Mouse (Mus musculus): Measurements from ENCODE around the gene Pdzd2. TPM values are rescaled to one million over a fixed set of nuclear protein-coding genes. Genes with fewer than 3 reads are reported as not detected.
A peak's percentile ranks its signal among the peaks of the same experiment; 100 is the strongest.

The Pdzd2 gene
- polyA plus RNA-seq, 1 experiment from 2014 or later: 33.2 TPM

DNA sequence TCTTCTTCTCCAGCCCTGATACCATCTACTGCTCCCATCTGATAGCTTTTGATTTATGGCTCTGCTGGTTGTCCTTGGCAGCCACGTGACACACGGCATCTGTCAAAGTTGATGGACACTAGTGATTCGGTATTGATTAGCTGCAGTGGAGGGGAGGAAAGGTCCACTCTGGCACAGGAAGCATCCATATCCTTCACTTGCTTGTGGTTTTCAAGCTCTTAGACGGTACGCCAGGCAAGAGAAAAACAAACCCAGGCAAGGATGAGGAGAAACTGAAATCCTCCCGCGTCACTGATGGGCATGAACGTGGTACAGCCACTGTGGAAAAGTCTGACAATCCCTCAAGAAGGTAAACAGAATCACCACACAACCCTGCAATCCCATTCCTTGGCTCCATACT, 113.6 kb downstream of the Pdzd2 start:
- 55% methylated on average over 8 of the region's 8 CpGs for WGBS
- Histone ChIP-seq H3K4me3 (ENCODE audit: low read length) (no peak overlapping the region), H3K36me3 (ENCODE audit: control insufficient read depth, insufficient read depth, low read length) (no peaks in the 10 kb centered on the region), H3K9me3 (ENCODE audit: control insufficient read depth, low read length) (peaks cover 4% of the 10 kb centered on the region; the same call in 1 of the 2 replicates), H3K4me2 (ENCODE audit: low read depth, low read length) (no peak overlapping the region), H3K27me3 (ENCODE audit: control insufficient read depth, insufficient read depth, low read depth, low read length) (no peaks in the 10 kb centered on the region), H3K9ac (ENCODE audit: low read length) (no peak overlapping the region), H3K27ac (ENCODE audit: low read length) (no peak overlapping the region), H3K4me1 (replicated peaks; ENCODE audit: control insufficient read depth, insufficient read depth, low read length) (no peaks in the 10 kb centered on the region)
- ATAC-seq (ENCODE audit: low read depth): no peak

GRCm38 (mm10) chr15:12625524-12625923, 114.2 kb downstream of the Pdzd2 start:
- H3K9ac ChIP-seq (ENCODE audit: low read length): no peak overlapping the region
- no peak overlapping the region for H3K4me2 ChIP-seq (ENCODE audit: low read depth, low read length)
- no peak overlapping the region for H3K4me3 ChIP-seq (ENCODE audit: low read length)
- WGBS: 58% methylated on average over 6 of the region's 6 CpGs
- H3K27ac ChIP-seq (ENCODE audit: low read length): no peak overlapping the region
- H3K4me1 ChIP-seq (replicated peaks; ENCODE audit: control insufficient read depth, insufficient read depth, low read length): no peaks in the 10 kb centered on the region
- no peak for ATAC-seq (ENCODE audit: low read depth)
- H3K36me3 ChIP-seq (ENCODE audit: control insufficient read depth, insufficient read depth, low read length): no peaks in the 10 kb centered on the region
- H3K9me3 ChIP-seq (ENCODE audit: control insufficient read depth, low read length): peaks cover 4% of the 10 kb centered on the region; the same call in 1 of the 2 replicates
- H3K27me3 ChIP-seq (ENCODE audit: control insufficient read depth, insufficient read depth, low read depth, low read length): no peaks in the 10 kb centered on the region

GRCm38 (mm10) chr15:12623521-12623920, 116.2 kb downstream of the Pdzd2 start:
- Histone ChIP-seq H3K4me2 (ENCODE audit: low read depth, low read length) (no peak overlapping the region), H3K9me3 (ENCODE audit: control insufficient read depth, low read length) (peaks cover 4% of the 10 kb centered on the region; the same call in 1 of the 2 replicates), H3K27me3 (ENCODE audit: control insufficient read depth, insufficient read depth, low read depth, low read length) (no peaks in the 10 kb centered on the region), H3K9ac (ENCODE audit: low read length) (no peak overlapping the region), H3K36me3 (ENCODE audit: control insufficient read depth, insufficient read depth, low read length) (no peaks in the 10 kb centered on the region), H3K4me3 (ENCODE audit: low read length) (no peak overlapping the region), H3K4me1 (replicated peaks; ENCODE audit: control insufficient read depth, insufficient read depth, low read length) (peaks cover 2% of the 10 kb centered on the region; the same call in 1 of the 2 replicates), H3K27ac (ENCODE audit: low read length) (no peak overlapping the region)
- WGBS: 90% methylated on average over 4 of the region's 4 CpGs
- ATAC-seq (ENCODE audit: low read depth): no peak

DNA sequence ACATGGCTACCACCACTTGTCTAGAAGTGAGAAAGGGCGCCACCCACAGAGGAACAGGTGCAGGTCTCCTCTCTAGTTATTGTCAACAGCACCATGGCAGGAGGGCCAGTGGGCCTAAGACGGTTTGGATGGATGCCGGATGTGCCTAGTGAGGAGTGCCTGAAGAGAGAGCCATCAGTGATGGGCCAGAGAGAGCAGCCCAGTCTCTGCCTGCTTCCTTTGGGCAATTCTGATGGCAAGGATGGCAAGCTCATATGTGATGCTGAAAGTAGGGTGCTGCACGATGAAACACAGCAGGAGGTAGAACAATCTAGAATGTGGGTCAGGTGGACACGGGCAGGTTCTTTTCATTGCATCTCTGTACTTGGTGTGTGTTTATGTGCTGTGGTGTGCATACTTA, 117.0 kb downstream of the Pdzd2 start:
- Histone ChIP-seq H3K4me2 (ENCODE audit: low read depth, low read length) (no peak overlapping the region), H3K27me3 (ENCODE audit: control insufficient read depth, insufficient read depth, low read depth, low read length) (no peaks in the 10 kb centered on the region), H3K36me3 (ENCODE audit: control insufficient read depth, insufficient read depth, low read length) (no peaks in the 10 kb centered on the region), H3K4me3 (ENCODE audit: low read length) (no peak overlapping the region), H3K27ac (ENCODE audit: low read length) (no peak overlapping the region), H3K4me1 (replicated peaks; ENCODE audit: control insufficient read depth, insufficient read depth, low read length) (peaks cover 2% of the 10 kb centered on the region; the same call in 1 of the 2 replicates), H3K9me3 (ENCODE audit: control insufficient read depth, low read length) (peaks cover 4% of the 10 kb centered on the region; the same call in 1 of the 2 replicates), H3K9ac (ENCODE audit: low read length) (no peak overlapping the region)
- no peak for ATAC-seq (ENCODE audit: low read depth)
- WGBS: 88% methylated on average over 5 of the region's 5 CpGs

- H3K36me3 ChIP-seq (ENCODE audit: control insufficient read depth, insufficient read depth, low read length): no peaks in the 10 kb centered on the region
- no peak overlapping the region for H3K4me3 ChIP-seq (ENCODE audit: low read length)
- 0 out of 2 replicates have a peak, but pooled peaks have one; percentile 8 for ATAC-seq (ENCODE audit: low read depth)
- no peak overlapping the region for H3K4me2 ChIP-seq (ENCODE audit: low read depth, low read length)
- no peak overlapping the region for H3K27ac ChIP-seq (ENCODE audit: low read length)
- WGBS: 41% methylated on average over 7 of the region's 7 CpGs
- H3K27me3 ChIP-seq (ENCODE audit: control insufficient read depth, insufficient read depth, low read depth, low read length): no peaks in the 10 kb centered on the region
- peaks cover 7% of the 10 kb centered on the region for H3K4me1 ChIP-seq (replicated peaks; ENCODE audit: control insufficient read depth, insufficient read depth, low read length)
- no peak overlapping the region for H3K9ac ChIP-seq (ENCODE audit: low read length)
- H3K9me3 ChIP-seq (ENCODE audit: control insufficient read depth, low read length): peaks cover 4% of the 10 kb centered on the region; the same call in 1 of the 2 replicates
These were observed 117.6 kb downstream of the Pdzd2 start for GRCm38 (mm10) chr15:12622093-12622643.

- no peak for ATAC-seq (ENCODE audit: low read depth)
- no peak overlapping the region for H3K4me3 ChIP-seq (ENCODE audit: low read length)
- WGBS: 52% methylated on average over 8 of the region's 8 CpGs
- no peak overlapping the region; the same call in 1 of the 2 replicates for H3K27ac ChIP-seq (ENCODE audit: low read length)
- no peaks in the 10 kb centered on the region for H3K36me3 ChIP-seq (ENCODE audit: control insufficient read depth, insufficient read depth, low read length)
- H3K4me2 ChIP-seq (ENCODE audit: low read depth, low read length): no peak overlapping the region
- peaks cover 4% of the 10 kb centered on the region; the same call in 1 of the 2 replicates for H3K9me3 ChIP-seq (ENCODE audit: control insufficient read depth, low read length)
- H3K27me3 ChIP-seq (ENCODE audit: control insufficient read depth, insufficient read depth, low read depth, low read length): no peaks in the 10 kb centered on the region
- H3K4me1 ChIP-seq (replicated peaks; ENCODE audit: control insufficient read depth, insufficient read depth, low read length): peaks cover 9% of the 10 kb centered on the region
- no peak overlapping the region for H3K9ac ChIP-seq (ENCODE audit: low read length)
These were observed 120.5 kb downstream of the Pdzd2 start for GRCm38 (mm10) chr15:12619273-12619672.

DNA sequence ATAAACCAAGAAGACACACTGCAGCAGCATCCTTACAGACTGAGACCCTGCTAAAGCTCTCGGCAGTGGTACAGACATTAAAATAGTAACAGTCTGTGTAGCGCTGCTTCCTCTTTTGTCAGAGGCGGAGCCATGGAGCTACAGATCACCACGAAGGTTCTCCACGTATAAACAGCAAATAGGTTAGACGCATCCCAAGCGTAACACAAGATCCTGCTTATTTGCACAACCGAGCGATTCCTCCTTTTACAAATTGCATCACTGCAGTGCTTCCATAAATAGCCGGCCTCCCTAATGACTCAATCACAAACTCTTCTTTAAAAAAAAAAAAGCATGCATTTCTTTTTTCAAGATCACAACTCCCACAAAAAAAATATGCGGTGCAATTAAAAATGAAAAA, 122.1 kb downstream of the Pdzd2 start:
- no peak overlapping the region for H3K4me2 ChIP-seq (ENCODE audit: low read depth, low read length)
- ATAC-seq (ENCODE audit: low read depth): peak; percentile 5; the same call in 1 of the 2 replicates
- H3K4me1 ChIP-seq (replicated peaks; ENCODE audit: control insufficient read depth, insufficient read depth, low read length): peaks cover 11% of the 10 kb centered on the region
- WGBS: 61% methylated on average over 11 of the region's 11 CpGs
- no peak overlapping the region for H3K9ac ChIP-seq (ENCODE audit: low read length)
- H3K27me3 ChIP-seq (ENCODE audit: control insufficient read depth, insufficient read depth, low read depth, low read length): no peaks in the 10 kb centered on the region
- no peak overlapping the region for H3K27ac ChIP-seq (ENCODE audit: low read length)
- no peaks in the 10 kb centered on the region for H3K9me3 ChIP-seq (ENCODE audit: control insufficient read depth, low read length)
- H3K36me3 ChIP-seq (ENCODE audit: control insufficient read depth, insufficient read depth, low read length): no peaks in the 10 kb centered on the region
- H3K4me3 ChIP-seq (ENCODE audit: low read length): no peak overlapping the region

DNA sequence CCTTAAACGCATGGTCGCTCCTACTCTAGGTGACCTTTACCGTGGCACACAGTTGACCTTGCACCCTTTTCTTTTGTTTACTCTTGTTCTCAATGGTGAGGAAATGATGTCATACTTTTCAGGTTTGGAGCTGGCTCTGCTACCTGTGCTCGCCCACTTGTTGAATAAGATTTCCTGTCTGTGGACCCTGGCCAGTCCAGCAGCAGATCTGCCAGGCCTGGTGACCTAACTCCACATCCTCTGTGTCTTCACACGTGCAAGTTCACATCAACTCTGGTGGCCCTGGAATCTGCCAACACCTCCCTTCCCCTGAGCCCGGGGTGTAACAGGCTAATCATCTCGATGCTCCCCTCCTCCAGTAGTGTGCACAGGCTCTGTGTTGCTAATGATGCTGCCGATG, 122.5 kb downstream of the Pdzd2 start:
- H3K36me3 ChIP-seq (ENCODE audit: control insufficient read depth, insufficient read depth, low read length): no peaks in the 10 kb centered on the region
- H3K27ac ChIP-seq (ENCODE audit: low read length): no peak overlapping the region
- no peak overlapping the region for H3K9ac ChIP-seq (ENCODE audit: low read length)
- no peak overlapping the region for H3K4me3 ChIP-seq (ENCODE audit: low read length)
- H3K4me1 ChIP-seq (replicated peaks; ENCODE audit: control insufficient read depth, insufficient read depth, low read length): peaks cover 11% of the 10 kb centered on the region
- no peaks in the 10 kb centered on the region for H3K27me3 ChIP-seq (ENCODE audit: control insufficient read depth, insufficient read depth, low read depth, low read length)
- peak; percentile 9; the same call in 1 of the 2 replicates for ATAC-seq (ENCODE audit: low read depth)
- H3K4me2 ChIP-seq (ENCODE audit: low read depth, low read length): no peak overlapping the region
- 26% methylated on average over 8 of the region's 8 CpGs for WGBS
- H3K9me3 ChIP-seq (ENCODE audit: control insufficient read depth, low read length): no peaks in the 10 kb centered on the region

DNA sequence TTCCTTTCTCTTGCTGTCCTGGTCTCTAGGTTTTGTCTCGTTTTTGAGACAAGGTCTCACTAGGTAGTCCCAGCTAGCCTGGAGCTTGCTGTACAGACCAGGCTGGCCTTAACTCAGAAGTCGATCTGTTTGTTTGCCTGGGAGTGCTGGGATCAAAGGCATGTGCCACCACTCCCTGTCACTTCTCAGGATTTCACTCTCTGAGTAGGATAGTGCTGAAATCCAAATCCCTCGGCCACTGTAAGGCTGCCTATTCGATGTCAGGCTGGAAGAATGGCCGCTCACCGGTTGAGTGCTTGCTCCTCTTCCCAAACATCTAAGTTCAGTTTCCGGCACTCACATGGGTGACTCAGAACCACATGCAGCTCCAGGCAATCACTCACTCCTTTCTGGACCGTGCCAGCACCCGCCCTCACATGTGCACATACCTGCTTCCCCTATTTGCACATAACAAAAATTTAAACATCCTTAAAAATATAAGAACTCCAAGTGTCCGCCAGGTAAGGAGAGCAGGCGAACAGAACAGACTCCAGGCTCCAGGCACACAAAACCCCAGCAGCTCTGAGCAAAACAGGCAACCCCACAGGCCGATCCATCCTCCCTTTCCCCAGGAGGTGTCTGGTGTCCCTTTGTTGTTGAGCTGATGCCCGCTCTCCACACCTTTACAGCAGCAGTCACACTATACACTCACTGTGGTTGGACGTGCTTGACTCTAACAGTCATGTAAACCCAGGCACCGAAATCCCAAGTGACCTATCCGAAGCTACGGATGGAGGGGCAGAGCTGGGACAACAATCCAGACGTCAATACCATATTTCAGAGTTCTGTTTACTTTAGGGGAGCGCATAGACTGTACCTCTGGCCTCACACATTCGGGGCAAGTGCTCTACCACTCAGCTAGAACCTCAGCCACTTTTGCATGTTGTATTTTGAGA, 124.5 kb downstream of the Pdzd2 start:
- Histone ChIP-seq H3K27ac (ENCODE audit: low read length) (no peak overlapping the region), H3K36me3 (ENCODE audit: control insufficient read depth, insufficient read depth, low read length) (no peaks in the 10 kb centered on the region), H3K9ac (ENCODE audit: low read length) (no peak overlapping the region), H3K4me1 (replicated peaks; ENCODE audit: control insufficient read depth, insufficient read depth, low read length) (peaks cover 11% of the 10 kb centered on the region), H3K9me3 (ENCODE audit: control insufficient read depth, low read length) (no peaks in the 10 kb centered on the region), H3K27me3 (ENCODE audit: control insufficient read depth, insufficient read depth, low read depth, low read length) (no peaks in the 10 kb centered on the region), H3K4me2 (ENCODE audit: low read depth, low read length) (no peak overlapping the region), H3K4me3 (ENCODE audit: low read length) (no peak overlapping the region)
- ATAC-seq (ENCODE audit: low read depth): peak; percentile 56; the same call in 1 of the 2 replicates
- WGBS: 37% methylated on average over 20 of the region's 20 CpGs

All from lung, embryonic 16.5 days (tissue).